Mouse (Mus musculus): ENCODE measurements around the gene Plaa.
"Not testable (repeated sequence)": the region's sequence is repeated elsewhere in the genome, so short reads cannot be mapped to it uniquely, and the experiment has no call there.

Gene Plaa

GRCm38 (mm10) chr4:94603031-94603629, at the start of gene Plaa:
Gene Plaa (minus strand): TSS chr4:94603244.
- DNase-seq (ENCODE audit: low spot score in 2 of 2), result peak; percentile 90 to 94

- DNase-seq (ENCODE audit: low spot score in 2 of 2), result not testable (repeated sequence)
These were observed 47.6 kb upstream of the Plaa start for GRCm38 (mm10) chr4:94650426-94651175.

GRCm38 (mm10) chr4:94649920-94650319, 46.9 kb upstream of the Plaa start, which contains the start of gene Lrrc19:
Gene Lrrc19 (minus strand): TSS chr4:94650144.
- DNase-seq (ENCODE audit: low spot score in 2 of 2), result no peak

- DNase-seq (ENCODE audit: low spot score in 2 of 2), result no peak
These were observed 40.1 kb upstream of the Plaa start for GRCm38 (mm10) chr4:94643141-94643540.

GRCm38 (mm10) chr4:94620077-94620476, 17.0 kb upstream of the Plaa start:
- DNase-seq (ENCODE audit: low spot score in 2 of 2), result no peak

- no peak for DNase-seq (ENCODE audit: low spot score in 2 of 2)
These were observed 11.6 kb upstream of the Plaa start for GRCm38 (mm10) chr4:94614627-94615006.

GRCm38 (mm10) chr4:94613972-94614626, 11.1 kb upstream of the Plaa start, which contains the start of gene Ift74:
Gene Ift74 (plus strand): TSS chr4:94614491.
- peak; percentile 89 to 93 for DNase-seq (ENCODE audit: low spot score in 2 of 2)

- no peak for DNase-seq (ENCODE audit: low spot score in 2 of 2)
These were observed 7.3 kb upstream of the Plaa start for GRCm38 (mm10) chr4:94610339-94610738.

GRCm38 (mm10) chr4:94605591-94605990, 2.5 kb upstream of the Plaa start:
- no peak for DNase-seq (ENCODE audit: low spot score in 2 of 2)

- DNase-seq (ENCODE audit: low spot score in 2 of 2), result no peak
These were observed 1.5 kb upstream of the Plaa start for GRCm38 (mm10) chr4:94604452-94605019.

GRCm38 (mm10) chr4:94602496-94603030, 481 bp downstream of the Plaa start:
- DNase-seq (ENCODE audit: low spot score in 2 of 2), result no peak

GRCm38 (mm10) chr4:94601395-94601794, 1.6 kb downstream of the Plaa start:
- no peak for DNase-seq (ENCODE audit: low spot score in 2 of 2)

GRCm38 (mm10) chr4:94592709-94593108, 10.3 kb downstream of the Plaa start:
- no peak for DNase-seq (ENCODE audit: low spot score in 2 of 2)

- DNase-seq (ENCODE audit: low spot score in 2 of 2), result no peak
These were observed 11.2 kb downstream of the Plaa start for GRCm38 (mm10) chr4:94591765-94592381.

GRCm38 (mm10) chr4:94572677-94573076, 30.4 kb downstream of the Plaa start:
- DNase-seq (ENCODE audit: low spot score in 2 of 2), result no peak

GRCm38 (mm10) chr4:94564297-94564696, 38.7 kb downstream of the Plaa start:
- no peak for DNase-seq (ENCODE audit: low spot score in 2 of 2)

GRCm38 (mm10) chr4:94561954-94562648, 40.9 kb downstream of the Plaa start:
- DNase-seq (ENCODE audit: low spot score in 2 of 2), result no peak

- no peak for DNase-seq (ENCODE audit: low spot score in 2 of 2)
These were observed 42.7 kb downstream of the Plaa start for GRCm38 (mm10) chr4:94560316-94560715.

GRCm38 (mm10) chr4:94559266-94559665, 43.8 kb downstream of the Plaa start:
- DNase-seq (ENCODE audit: low spot score in 2 of 2), result no peak

GRCm38 (mm10) chr4:94557145-94557544, 45.9 kb downstream of the Plaa start:
- no peak for DNase-seq (ENCODE audit: low spot score in 2 of 2)
